Mouse (Mus musculus): ENCODE measurements around the gene Afap1. TPM values are rescaled to one million over a fixed set of nuclear protein-coding genes. Genes with fewer than 3 reads are reported as not detected.

Afap1 gene
- polyA plus RNA-seq, 1 experiment from 2014 or later, result 21.5 TPM

GRCm38 (mm10) chr5:35898994-35899393 lies 5.9 kb downstream of the Afap1 start:
- peaks cover 77% of the 10 kb centered on the region for H3K4me1 ChIP-seq
- no peaks in the 10 kb centered on the region for H3K36me3 ChIP-seq
- H3K4me3 ChIP-seq, result no peak overlapping the region
- no peak for ATAC-seq (ENCODE audit: borderline replicate concordance, extremely low read depth, low FRiP score, low TSS enrichment)
- no peak overlapping the region for H3K4me2 ChIP-seq
- H3K9me3 ChIP-seq, result no peaks in the 10 kb centered on the region
- H3K27me3 ChIP-seq, result no peaks in the 10 kb centered on the region
- no peak overlapping the region for H3K9ac ChIP-seq
- H3K27ac ChIP-seq, result no peak overlapping the region
- WGBS, result 89% methylated on average over 3 of the region's 3 CpGs

GRCm38 (mm10) chr5:35900401-35901225 lies 7.5 kb downstream of the Afap1 start:
- Histone ChIP-seq H3K27me3 (no peaks in the 10 kb centered on the region), H3K27ac (peak overlapping the region; percentile 90), H3K9ac (no peak overlapping the region), H3K36me3 (no peaks in the 10 kb centered on the region), H3K4me2 (peak overlapping the region; percentile 45), H3K4me3 (no peak overlapping the region), H3K4me1 (peaks cover 78% of the 10 kb centered on the region), H3K9me3 (no peaks in the 10 kb centered on the region)
- peak; percentile 58 for ATAC-seq (ENCODE audit: borderline replicate concordance, extremely low read depth, low FRiP score, low TSS enrichment)
- WGBS, result 8% methylated on average over 10 of the region's 10 CpGs

- Histone ChIP-seq H3K9me3 (no peaks in the 10 kb centered on the region), H3K27ac (peak overlapping the region; percentile 90), H3K4me1 (peaks cover 77% of the 10 kb centered on the region), H3K36me3 (no peaks in the 10 kb centered on the region), H3K27me3 (no peaks in the 10 kb centered on the region), H3K4me2 (peak overlapping the region; percentile 45), H3K4me3 (no peak overlapping the region), H3K9ac (no peak overlapping the region)
- WGBS, result 27% methylated on average over 12 of the region's 12 CpGs
- peak; percentile 85 for ATAC-seq (ENCODE audit: borderline replicate concordance, extremely low read depth, low FRiP score, low TSS enrichment)
Measured at GRCm38 (mm10) chr5:35901226-35901809, 8.2 kb downstream of the Afap1 start.

GRCm38 (mm10) chr5:35903456-35903855 lies 10.3 kb downstream of the Afap1 start:
- Histone ChIP-seq H3K9me3 (no peaks in the 10 kb centered on the region), H3K4me3 (no peak overlapping the region), H3K36me3 (no peaks in the 10 kb centered on the region), H3K9ac (no peak overlapping the region), H3K27me3 (no peaks in the 10 kb centered on the region), H3K27ac (no peak overlapping the region), H3K4me2 (no peak overlapping the region), H3K4me1 (peaks cover 79% of the 10 kb centered on the region)
- 62% methylated on average over 8 of the region's 8 CpGs for WGBS
- ATAC-seq (ENCODE audit: borderline replicate concordance, extremely low read depth, low FRiP score, low TSS enrichment), result no peak

GRCm38 (mm10) chr5:35905283-35905682 lies 12.2 kb downstream of the Afap1 start:
- Histone ChIP-seq H3K27me3 (no peaks in the 10 kb centered on the region), H3K9ac (no peak overlapping the region), H3K4me2 (no peak overlapping the region), H3K4me3 (no peak overlapping the region), H3K9me3 (no peaks in the 10 kb centered on the region), H3K4me1 (peaks cover 81% of the 10 kb centered on the region), H3K27ac (no peak overlapping the region), H3K36me3 (no peaks in the 10 kb centered on the region)
- ATAC-seq (ENCODE audit: borderline replicate concordance, extremely low read depth, low FRiP score, low TSS enrichment), result no peak
- 51% methylated on average over 8 of the region's 8 CpGs for WGBS

- WGBS, result 30% methylated on average over 4 of the region's 4 CpGs
- Histone ChIP-seq H3K9me3 (no peaks in the 10 kb centered on the region), H3K4me2 (no peak overlapping the region), H3K36me3 (peaks cover 3% of the 10 kb centered on the region; the same call in 1 of the 2 replicates), H3K4me1 (peaks cover 67% of the 10 kb centered on the region), H3K27ac (peak overlapping the region; percentile 34; the same call in 1 of the 2 replicates), H3K9ac (no peak overlapping the region), H3K4me3 (no peak overlapping the region), H3K27me3 (no peaks in the 10 kb centered on the region)
- no peak; the same call in 1 of the 2 replicates for ATAC-seq (ENCODE audit: borderline replicate concordance, extremely low read depth, low FRiP score, low TSS enrichment)
Measured at GRCm38 (mm10) chr5:35907090-35907489, 14.0 kb downstream of the Afap1 start.

- peak; percentile 86 for ATAC-seq (ENCODE audit: borderline replicate concordance, extremely low read depth, low FRiP score, low TSS enrichment)
- H3K4me3 ChIP-seq, result no peak overlapping the region
- peak overlapping the region; percentile 72 for H3K27ac ChIP-seq
- no peak overlapping the region for H3K9ac ChIP-seq
- no peaks in the 10 kb centered on the region for H3K9me3 ChIP-seq
- H3K27me3 ChIP-seq, result no peaks in the 10 kb centered on the region
- H3K4me2 ChIP-seq, result peak overlapping the region; percentile 28
- H3K36me3 ChIP-seq, result peaks cover 3% of the 10 kb centered on the region; the same call in 1 of the 2 replicates
- 16% methylated on average over 15 of the region's 15 CpGs for WGBS
- peaks cover 67% of the 10 kb centered on the region for H3K4me1 ChIP-seq
Measured at GRCm38 (mm10) chr5:35907633-35908426, 14.7 kb downstream of the Afap1 start.

GRCm38 (mm10) chr5:35908626-35909443 lies 15.7 kb downstream of the Afap1 start:
- no peak overlapping the region for H3K9ac ChIP-seq
- 0 out of 2 replicates have a peak overlapping the region, but pooled peaks have one; percentile 9 for H3K4me2 ChIP-seq
- peaks cover 60% of the 10 kb centered on the region for H3K4me1 ChIP-seq
- H3K36me3 ChIP-seq, result peaks cover 3% of the 10 kb centered on the region; the same call in 1 of the 2 replicates
- no peaks in the 10 kb centered on the region for H3K9me3 ChIP-seq
- H3K27ac ChIP-seq, result peak overlapping the region; percentile 72
- H3K27me3 ChIP-seq, result no peaks in the 10 kb centered on the region
- H3K4me3 ChIP-seq, result no peak overlapping the region
- 37% methylated on average over 13 of the region's 13 CpGs for WGBS
- no peak for ATAC-seq (ENCODE audit: borderline replicate concordance, extremely low read depth, low FRiP score, low TSS enrichment)

- no peak overlapping the region for H3K4me2 ChIP-seq
- no peaks in the 10 kb centered on the region for H3K9me3 ChIP-seq
- H3K27me3 ChIP-seq, result no peaks in the 10 kb centered on the region
- no peak overlapping the region for H3K4me3 ChIP-seq
- H3K27ac ChIP-seq, result no peak overlapping the region
- H3K36me3 ChIP-seq, result peaks cover 3% of the 10 kb centered on the region; the same call in 1 of the 2 replicates
- H3K4me1 ChIP-seq, result peaks cover 56% of the 10 kb centered on the region
- 81% methylated on average over 12 of the region's 12 CpGs for WGBS
- ATAC-seq (ENCODE audit: borderline replicate concordance, extremely low read depth, low FRiP score, low TSS enrichment), result no peak
- H3K9ac ChIP-seq, result no peak overlapping the region
Measured at GRCm38 (mm10) chr5:35915629-35916300, 22.6 kb downstream of the Afap1 start.

GRCm38 (mm10) chr5:35916666-35917065 lies 23.5 kb downstream of the Afap1 start:
- Histone ChIP-seq H3K4me2 (no peak overlapping the region), H3K4me1 (peaks cover 64% of the 10 kb centered on the region), H3K4me3 (no peak overlapping the region), H3K9ac (no peak overlapping the region), H3K27me3 (no peaks in the 10 kb centered on the region), H3K9me3 (no peaks in the 10 kb centered on the region), H3K27ac (no peak overlapping the region), H3K36me3 (peaks cover 3% of the 10 kb centered on the region; the same call in 1 of the 2 replicates)
- 77% methylated on average over 5 of the region's 5 CpGs for WGBS
- ATAC-seq (ENCODE audit: borderline replicate concordance, extremely low read depth, low FRiP score, low TSS enrichment), result no peak

All from lung, embryonic 15.5 days (tissue).